Mouse (Mus musculus) spleen, postnatal 10 days (tissue): ENCODE measurements at regions not wholly inside any gene's neighbourhood (a gene's known extent, or its start where the extent isn't known, plus 50 kb on each side); places are given as distances from the start of the nearest gene placed in this dataset.

Experiments
- DNase-seq, 2 experiments: peaks; one replicate each; pipeline ENCODE4 v3.0.0; 2021 to 2022; ENCODE audit warnings: low spot score in 2 of 2

DNA sequence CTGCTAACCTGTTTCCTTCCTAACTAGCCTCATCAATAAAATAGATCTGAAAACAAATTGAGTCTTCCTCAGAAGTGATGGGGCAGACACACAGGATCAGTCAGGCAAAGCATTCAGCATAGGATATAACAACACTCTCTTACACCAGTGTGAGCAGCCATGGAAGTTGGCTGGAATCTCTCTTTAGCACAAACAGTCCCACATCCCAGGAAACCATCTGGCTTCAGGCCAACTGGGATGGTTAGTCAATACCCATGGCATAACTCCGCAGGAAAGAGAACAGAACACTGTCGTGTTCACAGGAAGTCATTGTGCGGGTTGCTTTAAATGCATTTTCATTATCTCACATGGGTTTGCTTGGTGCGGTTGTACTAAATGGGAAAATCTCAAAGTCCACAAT lies 256.2 kb upstream of the Rag2 start:
- no peak for DNase-seq

DNA sequence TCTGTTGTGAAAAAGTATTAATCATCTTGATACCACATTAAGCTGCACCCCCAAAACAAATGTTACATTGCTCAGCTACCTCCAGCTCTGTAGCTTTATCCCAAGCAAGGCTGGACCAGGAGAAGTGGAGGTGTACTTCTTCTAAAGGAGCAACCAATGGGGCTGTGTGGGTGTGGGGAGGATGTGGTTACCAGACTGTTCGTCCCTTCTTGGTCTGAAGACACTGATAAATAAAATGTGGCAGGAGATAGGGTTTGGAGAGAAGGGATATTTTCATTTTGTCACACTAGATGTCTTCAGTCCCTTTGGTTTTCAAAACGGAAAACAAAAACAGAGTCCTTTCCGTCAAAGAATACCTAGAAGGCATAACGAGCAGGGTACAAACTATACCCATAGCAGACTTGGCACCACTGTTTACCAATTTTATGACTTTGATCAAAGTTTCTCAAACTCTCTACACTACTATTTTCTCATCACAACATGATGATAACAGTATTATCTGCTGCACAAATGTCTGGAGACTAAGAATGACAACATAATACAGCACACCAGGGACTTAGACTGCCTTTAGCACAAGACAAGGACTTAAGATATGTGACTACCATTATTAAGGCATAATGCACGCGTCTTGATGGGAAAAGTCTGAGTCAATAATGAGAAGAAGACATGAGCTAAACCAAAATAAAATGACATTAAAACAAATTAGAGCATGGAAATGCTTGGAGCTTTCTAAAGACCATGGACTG lies 253.4 kb upstream of the Rag2 start:
- DNase-seq, result no peak

DNA sequence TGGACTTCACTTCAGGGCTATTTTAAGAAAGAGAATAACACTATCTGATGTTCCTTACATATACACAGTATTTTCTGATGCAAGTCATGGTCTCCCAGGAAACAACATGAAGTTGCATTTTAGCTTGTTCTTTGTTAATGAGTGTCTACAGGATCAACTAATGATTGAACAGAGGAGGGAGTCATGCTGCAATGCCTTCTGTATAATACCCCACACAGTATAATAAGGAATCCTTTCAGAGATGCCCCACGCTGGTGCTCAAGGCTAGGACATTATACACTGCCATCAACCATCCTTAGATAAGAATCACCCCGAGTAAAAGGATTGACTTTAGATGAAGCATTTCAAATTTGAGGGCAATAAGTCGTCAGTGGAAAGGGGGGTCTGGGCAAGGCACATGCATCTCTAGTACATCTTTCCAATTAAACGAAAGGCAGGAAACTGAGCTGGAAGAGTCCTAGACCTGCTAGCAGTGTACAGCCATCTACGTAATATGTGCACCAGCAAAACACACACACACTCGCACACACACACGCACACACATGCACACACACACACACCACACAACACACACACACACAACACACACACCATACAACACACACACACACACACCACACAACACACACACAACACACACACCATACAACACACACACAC lies 252.6 kb upstream of the Rag2 start:
- no peak for DNase-seq

DNA sequence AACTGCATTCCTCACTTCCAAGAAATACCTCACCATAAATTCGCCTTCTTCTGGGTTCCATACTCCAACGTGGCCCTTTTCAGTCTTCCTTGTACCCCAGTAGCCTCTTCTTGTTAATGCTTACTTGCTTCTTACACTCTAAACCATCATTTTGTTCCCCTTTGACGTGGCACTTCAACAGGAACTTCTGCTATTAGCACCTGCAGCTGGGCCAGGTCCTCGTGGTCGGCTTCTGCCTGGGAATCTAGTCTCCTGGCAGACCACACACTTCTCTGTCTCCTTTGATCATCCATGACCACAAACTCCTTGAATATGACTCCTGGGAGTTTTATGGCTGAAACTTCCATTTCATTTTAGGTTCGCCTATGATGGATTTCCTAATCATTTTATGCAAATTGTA lies 243.9 kb upstream of the Rag2 start:
- no peak for DNase-seq

DNA sequence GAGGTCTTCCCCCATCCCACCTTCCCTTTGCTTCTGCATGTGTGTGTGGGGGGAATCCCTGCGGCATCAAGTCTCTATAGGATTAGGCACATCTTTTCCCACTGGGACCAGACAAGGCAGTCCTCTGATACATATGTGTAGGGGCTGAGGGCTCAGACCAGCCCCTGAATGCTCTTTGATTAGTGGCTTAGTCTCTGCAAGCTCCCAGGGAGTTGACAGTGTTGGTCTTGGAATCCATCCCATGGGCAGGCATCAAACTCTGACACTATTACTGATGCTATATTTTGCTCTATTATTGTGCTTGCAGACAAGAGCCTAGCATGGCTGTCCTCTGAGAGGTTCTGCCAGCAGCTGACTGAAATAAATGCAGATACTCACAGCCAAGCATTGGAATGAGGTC lies 209.5 kb upstream of the Rag2 start:
- DNase-seq, result no peak

DNA sequence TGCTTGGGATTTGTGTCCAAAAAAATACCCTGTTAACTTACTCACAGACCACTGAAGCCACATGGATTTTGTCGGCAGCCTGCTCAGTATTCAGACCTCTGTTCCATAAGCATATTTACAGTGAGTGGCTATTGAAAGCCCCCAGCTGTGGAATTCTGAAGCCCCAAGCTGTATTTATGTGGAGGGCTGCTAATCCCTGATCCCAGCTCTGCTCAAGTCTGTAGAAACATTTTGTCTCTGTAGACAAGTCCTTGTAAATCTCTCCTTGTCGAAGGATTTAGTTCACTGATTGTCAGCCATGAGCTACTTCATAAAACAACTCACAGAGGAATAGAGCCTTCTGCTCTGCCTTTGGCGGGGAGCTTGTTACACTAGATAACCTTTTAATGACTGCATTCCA lies 207.8 kb upstream of the Rag2 start:
- DNase-seq, result no peak

DNA sequence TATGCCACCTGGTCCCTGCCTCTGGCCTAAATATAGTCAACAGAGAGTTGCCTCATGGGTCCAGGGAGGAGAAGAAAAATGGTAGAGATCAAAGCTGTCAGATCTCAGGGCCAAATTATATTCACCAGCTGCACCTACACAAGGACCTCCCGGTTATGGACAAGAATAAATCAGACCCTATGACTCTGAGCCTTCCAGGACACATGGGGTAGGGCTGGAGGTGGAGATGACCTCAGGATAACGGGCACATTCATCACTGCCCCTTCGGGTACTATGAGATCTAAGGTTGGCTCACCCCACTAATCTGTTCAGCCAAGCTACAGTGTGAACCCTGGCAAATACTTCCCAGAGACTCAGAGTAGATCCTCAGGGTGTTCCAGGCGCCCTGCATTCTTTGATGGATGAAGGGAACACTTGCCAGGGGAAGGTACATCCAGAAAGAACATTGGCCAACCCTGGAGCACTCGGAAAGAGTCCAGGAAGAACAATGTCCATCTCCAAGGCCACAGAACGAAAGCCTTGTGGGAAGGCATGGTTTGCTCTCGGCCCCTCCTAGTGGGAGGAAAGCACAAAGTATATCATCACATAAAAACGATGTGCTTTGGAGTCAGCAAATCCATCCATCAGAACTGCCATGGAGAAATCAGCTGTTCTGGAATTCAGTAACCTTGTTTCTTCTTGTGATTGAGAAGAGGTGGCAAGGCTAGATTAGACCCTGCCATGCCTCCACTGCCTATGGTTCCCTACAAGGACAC lies 191.2 kb upstream of the Rag2 start:
- DNase-seq, result no peak

DNA sequence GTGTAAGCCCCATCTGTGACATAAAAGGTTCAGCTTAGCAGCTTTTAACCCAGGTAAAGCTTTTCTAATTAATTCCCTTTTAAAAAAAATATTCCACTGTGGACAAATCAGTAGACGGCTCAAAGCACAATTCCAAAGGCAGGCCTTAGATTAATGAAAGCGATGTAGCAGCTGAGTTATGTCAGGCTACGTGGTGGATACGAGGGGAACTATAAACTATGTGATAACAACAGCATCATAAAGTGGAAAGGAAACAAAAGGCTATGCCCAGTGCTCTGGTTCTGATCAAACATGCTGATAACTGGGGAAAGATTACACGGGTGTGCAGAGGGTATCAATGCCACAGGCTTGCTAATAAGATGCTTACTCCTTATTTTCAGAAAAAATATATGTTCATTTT lies 184.3 kb upstream of the Rag2 start:
- DNase-seq, result no peak

DNA sequence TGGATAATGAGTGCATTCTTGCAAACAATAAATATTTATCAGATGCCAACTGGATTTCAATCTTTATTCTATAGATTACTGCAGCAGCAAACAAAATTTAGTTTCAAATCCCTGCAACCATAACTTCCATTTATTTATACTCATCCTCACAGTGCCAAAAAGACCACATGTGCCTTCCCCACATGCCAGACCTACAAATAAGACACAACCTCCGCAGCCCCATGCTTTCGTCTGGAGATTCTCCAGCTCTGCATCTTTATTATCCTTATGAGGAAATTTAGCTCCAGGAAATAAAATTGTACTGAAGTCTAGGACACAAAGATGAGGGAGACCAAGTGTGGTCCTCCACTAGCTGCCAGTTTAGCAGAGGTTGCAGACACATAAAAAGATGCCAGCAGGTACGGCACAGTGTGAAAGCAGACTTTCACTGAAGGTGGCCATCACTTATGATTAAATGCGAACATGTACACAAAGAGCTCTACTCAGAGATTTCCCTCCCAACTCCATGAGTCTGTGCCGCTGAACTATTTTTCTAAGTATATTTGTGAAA lies 183.4 kb upstream of the Rag2 start:
- DNase-seq, result no peak

DNA sequence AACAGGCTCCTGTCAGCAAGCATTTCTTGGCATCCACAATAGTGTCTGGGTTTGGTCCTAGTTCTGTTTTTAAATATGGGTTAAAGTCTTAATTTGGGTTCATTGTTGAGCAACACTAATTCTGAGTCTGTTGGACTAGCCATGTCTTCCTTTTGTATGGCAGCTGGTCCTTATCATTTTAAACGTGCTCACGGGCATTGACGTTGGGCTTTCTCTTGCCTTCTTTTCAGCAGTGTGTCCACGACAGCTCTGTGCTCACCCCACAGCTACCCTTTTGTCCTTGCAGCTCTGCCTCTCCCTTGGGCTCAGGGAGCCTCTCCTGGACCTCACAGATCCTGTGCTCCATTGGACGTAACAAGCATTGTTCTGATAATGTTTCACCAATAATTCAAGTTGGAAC lies 168.9 kb upstream of the Rag2 start:
- DNase-seq, result no peak

DNA sequence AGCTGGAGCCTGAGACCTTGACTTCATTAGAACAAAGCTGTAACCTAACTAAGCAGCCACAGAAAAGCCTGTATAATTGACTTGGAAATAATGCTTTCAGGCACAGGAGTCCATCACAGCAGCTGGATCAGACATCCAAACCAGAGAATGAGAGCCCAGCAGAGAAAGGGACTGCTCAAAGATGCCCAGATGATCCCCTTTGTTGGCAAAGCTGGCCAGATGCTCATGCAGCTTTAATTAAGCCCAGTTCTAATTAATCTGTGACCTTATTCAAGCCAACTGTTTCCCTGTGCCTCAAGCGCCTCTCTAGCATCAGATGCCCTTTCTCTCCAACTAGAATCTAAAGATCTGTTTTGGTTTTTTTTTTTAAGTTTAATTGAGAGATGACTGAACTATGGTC lies 165.6 kb upstream of the Rag2 start:
- DNase-seq, result no peak

DNA sequence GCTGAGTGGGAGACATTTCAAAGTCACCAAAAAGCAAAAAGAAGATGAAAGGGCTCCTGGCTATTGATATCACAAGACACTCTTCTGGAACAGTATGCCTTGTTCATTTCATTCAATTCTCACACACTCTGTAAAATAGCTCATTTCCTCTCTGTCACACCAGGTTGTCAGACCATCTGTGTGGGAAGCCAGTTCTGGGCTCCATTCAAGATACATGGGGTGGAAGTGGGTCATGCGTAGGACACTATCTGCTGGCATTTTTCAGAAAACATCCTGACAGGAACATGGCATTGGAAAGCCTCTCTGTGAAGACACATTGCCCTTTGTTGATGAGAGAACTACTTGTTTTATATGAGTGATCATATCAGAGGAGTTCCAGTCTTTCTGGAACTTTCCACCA lies 162.1 kb upstream of the Rag2 start:
- no peak for DNase-seq

DNA sequence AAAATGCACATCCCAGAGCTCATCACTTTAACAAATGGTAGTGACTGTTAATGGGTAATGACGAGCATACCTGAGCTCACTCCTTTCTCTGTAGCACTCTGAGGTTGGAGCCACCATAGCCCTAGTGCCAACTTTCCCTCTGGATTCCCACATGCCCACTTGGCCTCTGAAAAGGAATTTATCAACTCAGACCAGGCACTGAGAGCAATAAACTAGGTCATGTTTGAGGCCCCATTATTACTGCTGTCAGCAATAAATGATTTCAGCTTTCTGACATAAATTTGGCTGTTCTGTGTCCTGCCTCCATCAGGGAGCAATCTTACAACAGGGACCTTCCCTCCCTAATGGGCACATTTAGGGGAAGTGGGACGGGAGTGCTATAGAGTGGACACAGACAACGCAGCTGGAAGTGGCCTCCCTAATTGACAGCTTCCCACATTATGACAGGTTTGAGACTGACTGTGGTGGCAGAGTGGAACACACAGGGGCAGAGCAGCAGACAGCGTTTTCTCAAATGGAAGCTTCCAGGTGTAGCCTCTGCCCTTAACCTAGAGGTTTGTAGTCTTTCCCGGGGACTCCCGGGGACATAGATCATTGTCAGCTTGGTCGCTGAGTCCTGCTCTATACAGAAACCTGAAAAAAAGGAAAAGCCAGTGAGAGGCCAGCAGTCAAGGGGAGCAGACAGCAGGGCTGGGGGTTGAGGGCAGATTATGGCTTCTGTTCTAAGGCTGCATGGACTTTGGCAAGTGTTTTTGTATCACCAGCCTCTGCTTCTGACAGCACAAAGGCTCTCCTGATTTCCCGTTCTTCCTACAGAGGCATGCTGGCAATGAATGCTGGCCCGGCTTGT lies 160.0 kb upstream of the Rag2 start:
- no peak for DNase-seq

DNA sequence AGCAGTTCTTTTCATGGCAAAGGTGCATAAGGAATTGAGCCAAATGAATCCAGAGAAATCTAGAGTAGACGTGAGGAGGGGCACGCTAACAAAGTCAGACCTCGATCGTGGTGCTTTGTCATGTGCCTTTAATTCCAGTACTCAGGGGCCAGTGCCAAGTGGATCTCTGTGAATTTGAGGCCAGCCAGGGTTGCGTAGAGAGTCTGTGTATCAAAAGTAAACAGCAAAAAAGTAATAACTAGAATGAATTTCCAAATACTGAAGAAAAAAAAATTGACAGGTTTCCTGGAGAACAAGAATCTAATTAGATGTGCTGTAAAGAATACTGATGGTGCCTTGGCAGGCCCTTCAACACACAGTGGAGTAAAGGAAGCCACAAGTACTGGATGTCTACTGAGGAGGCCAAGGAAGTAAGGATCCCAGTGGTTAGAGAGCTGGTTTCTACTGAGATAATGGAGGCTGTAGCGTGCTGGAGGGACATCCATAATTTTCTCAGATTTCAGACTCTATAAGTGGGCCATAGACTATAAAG lies 153.9 kb upstream of the Rag2 start:
- DNase-seq, result no peak

DNA sequence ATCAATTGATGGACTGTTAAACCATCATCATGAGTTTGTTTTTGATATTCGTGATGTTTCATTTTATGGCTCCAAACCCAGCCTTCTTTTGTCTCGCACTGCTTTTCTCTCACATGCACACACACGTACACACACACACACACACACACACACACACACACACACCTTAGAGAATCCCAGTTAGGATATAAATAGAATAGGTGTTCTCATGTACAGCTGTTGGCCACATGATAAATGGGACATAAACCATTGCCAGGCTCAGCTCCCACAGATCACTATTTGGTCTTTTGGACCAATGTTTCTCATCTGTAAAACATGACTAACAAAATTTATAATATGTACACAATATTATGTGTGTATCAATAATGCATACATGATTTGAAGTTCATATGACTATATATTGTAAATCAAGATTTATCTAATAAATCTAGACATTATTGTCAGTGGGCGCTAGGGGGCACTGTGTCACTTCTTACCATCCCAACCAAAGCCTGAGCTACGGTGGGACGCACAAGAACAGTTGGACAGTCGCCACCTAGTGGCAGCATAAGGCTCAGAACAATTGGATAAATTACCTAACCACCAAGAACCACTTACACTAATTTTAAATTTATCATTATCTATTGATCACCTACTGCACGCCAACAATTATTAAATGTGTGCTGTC lies 151.9 kb upstream of the Rag2 start:
- DNase-seq, result peak; percentile 48 to 86

DNA sequence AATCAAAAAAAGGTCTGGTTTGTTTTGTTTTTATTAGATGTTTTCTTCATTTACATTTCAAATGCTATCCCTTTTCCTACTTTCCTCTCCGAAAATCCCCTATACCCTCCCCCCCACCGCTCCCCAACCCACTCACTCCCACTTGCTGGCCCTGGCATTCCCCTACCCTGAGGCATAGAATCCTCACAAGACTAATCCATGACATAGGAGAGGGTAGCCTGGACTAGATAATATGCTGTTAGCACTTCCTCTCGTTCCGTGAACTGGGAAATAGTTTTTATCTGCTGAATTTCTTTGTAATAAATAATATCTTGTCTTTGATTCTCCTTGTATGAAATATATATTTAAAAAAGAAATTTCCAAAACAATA lies 151.4 kb upstream of the Rag2 start:
- DNase-seq, result no peak

DNA sequence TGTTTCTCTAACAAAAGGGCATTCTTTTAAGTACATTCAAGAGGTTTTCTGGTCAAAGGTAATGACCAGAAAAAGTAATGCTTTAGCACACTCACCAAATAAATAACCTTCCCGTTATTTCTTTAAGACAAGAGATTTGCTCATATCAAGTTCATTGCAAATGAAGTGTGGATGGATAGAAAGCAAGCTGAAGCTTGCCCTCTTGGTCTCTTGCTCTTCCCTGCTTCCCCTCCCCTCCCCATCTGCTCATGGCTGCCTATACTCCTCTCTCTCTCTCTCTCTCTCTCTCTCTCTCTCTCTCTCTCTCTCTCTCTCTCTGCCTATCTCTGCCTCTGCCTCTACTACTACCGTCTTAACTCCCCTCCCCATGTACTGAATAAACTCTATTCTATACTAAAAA lies 147.7 kb upstream of the Rag2 start:
- DNase-seq, result no peak

DNA sequence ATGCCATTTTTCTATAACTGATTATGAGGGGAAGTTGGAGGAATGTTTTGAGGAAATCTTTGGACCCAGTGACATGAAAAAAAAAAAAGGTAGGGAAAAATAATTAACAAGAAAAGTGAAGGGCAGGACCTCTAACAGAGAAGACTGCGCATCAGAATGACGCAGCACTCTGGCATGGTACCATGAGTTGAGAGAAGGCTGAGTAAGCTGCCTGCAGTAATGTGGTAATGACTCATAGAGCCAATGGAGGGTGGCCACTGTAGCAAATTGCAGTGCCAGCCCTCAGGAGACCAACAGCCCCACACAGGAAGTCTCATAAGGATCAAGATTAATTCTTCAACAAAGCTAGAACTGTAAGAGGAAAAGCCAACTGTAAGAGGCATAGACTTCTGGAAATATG lies 134.3 kb upstream of the Rag2 start:
- DNase-seq, result no peak

DNA sequence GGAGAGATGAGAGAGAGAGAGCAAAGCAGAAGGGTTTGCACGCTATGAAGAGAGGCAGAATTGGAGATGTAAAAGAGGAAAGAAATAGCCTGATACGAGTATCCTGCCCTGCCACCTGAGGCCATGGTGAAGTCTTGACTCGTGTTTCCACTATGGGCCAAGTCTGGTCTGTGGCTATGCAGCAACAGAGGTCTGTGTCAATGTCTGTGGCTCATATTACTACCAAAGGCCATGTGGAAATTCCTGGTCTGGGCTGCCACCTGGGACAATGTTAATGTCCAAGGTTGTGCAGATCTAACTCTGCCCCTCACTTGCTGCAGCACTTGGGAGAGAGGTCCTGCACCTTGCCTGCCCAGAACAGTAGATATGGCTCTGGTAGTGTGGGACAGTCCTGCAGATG lies 132.8 kb upstream of the Rag2 start:
- DNase-seq, result no peak

DNA sequence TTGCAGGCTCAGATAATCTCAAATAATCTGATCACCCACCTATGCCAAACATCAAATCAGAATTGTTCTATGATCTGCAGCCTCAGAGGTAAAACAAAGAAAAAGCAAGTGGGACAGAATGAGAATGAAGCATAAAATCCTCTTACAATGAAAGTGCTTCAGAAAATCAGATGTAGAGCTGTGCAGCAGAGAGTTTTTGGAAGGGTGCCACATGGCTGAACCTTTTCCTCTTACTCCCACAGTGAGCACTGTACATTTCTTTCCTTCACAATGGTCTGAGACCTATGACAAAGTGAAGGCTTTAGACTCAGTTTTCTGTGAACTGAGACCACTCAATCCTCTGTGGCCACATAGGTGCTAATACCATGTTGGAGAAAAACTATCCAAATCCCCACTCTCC lies 116.4 kb upstream of the Rag2 start:
- DNase-seq, result no peak
